Mouse (Mus musculus) liver, postnatal 0 days (tissue): ENCODE measurements around the gene Slc35f6. TPM values are rescaled to one million over a fixed set of nuclear protein-coding genes. Genes with fewer than 3 reads are reported as not detected.

Source experiments
- ATAC-seq: fragments of 200-750 bp; cut with Nextera tagmentation; 2 replicates; pipeline ENCODE4 v1.8.0; 2017; ENCODE audit warnings: mild to moderate bottlenecking, moderate library complexity
- DNase-seq: peaks from one replicate; pipeline ENCODE4 v3.0.0-alpha.2; 2016
- H3K27ac ChIP-seq: fragments of 300-500 bp; sonication (generic); 2 replicates; pipeline ENCODE4 v1.5.1; 2014; ENCODE audit warnings: antibody characterized with exemption, moderate library complexity, mild to moderate bottlenecking, low read depth
- H3K27me3 ChIP-seq: fragments of 300-500 bp; sonication (generic); 2 replicates; pipeline ENCODE4 v1.6.1; 2014; ENCODE audit warnings: low read length, control low read depth, mixed read lengths; ENCODE audit not compliant: insufficient read depth
- H3K36me3 ChIP-seq: fragments of 300-500 bp; sonication (generic); replicated peaks from 2 replicates; pipeline ENCODE4 v1.6.1; 2014; ENCODE audit warnings: mild to moderate bottlenecking, control low read depth, low read length, moderate library complexity, mixed read lengths; ENCODE audit not compliant: insufficient read depth
- H3K4me1 ChIP-seq: fragments of 300-500 bp; sonication (generic); 2 replicates; pipeline ENCODE4 v1.6.1; 2014; ENCODE audit warnings: antibody characterized with exemption, mild to moderate bottlenecking, control low read depth; ENCODE audit not compliant: insufficient read depth
- H3K4me2 ChIP-seq: fragments of 300-500 bp; sonication (generic); 2 replicates; pipeline ENCODE4 v1.6.1; 2014; ENCODE audit warnings: low read depth, mild to moderate bottlenecking, low read length, moderate library complexity, mixed read lengths
- H3K4me3 ChIP-seq: fragments of 300-500 bp; sonication (generic); 2 replicates; pipeline ENCODE4 v1.5.1; 2014; ENCODE audit warnings: low read depth, low read length
- H3K9ac ChIP-seq: fragments of 300-500 bp; sonication (generic); replicated peaks from 2 replicates; pipeline ENCODE4 v1.6.1; 2014; ENCODE audit warnings: mild to moderate bottlenecking, moderate library complexity
- H3K9me3 ChIP-seq: fragments of 300-500 bp; sonication (generic); 2 replicates; pipeline ENCODE4 v1.6.1; 2016; ENCODE audit warnings: mild to moderate bottlenecking, control low read depth, low read length, mixed read lengths
- CTCF ChIP-seq: sonication (generic); IDR thresholded peaks from 2 replicates; pipeline ENCODE4 v1.5.1; 2016; ENCODE audit warnings: antibody characterized with exemption, low read depth
- EP300 ChIP-seq: IDR thresholded peaks from 2 replicates; pipeline ENCODE4 v1.6.1; 2016; ENCODE audit warnings: antibody characterized with exemption, low read depth, mild to moderate bottlenecking
- WGBS: fragments of 180-500 bp; shearing (Covaris S2); extraction: QIAGEN DNeasy Blood & Tissue Kit; methylation state at CpG from one replicate; pipeline ENCODE4 v1.1.7; 2014; ENCODE audit not compliant: insufficient replicate concordance; 5-methylcytosine and 5-hydroxymethylcytosine counted together
- polyA plus RNA-seq: library from polyadenylated mRNA; unstranded; fragments of >200 nt; fragmentation: Nextera tagmentation; extraction: Ambion mirVana; gene quantifications from 2 replicates; pipeline ENCODE4 v1.2.1, GENCODE M21; 2015

Slc35f6 gene
- polyA plus RNA-seq, 1 experiment from 2014 or later: 13.8 TPM

DNA sequence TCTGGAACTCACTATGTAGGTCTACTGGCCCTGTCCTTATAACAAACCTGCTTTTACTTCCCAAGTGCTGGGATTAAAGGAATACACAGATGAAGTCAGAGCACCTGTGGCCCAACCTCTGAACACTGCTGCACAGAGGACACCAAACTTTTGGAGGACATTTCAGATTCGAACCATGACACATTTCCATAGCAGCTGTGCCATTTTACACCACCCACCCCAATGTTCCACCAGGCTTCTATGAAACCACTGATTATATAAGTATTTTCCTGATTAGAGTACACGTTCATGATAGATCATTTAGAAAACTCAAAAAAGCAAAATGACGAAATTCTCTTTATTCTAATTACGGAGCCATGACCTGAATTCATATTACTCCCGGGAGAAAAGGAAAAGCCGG, 18.2 kb downstream of the Slc35f6 start:
- ATAC-seq (no peak), DNase-seq (no peak)
- peak overlapping the region; percentile 91 for H3K27ac ChIP-seq
- H3K9ac ChIP-seq: peak overlapping the region; percentile 96
- peaks cover 20% of the 10 kb centered on the region for H3K36me3 ChIP-seq
- no peak for TF ChIP-seq CTCF
- TF ChIP-seq EP300: no peak
- 23% methylated on average over 6 of the region's 6 CpGs for WGBS
- H3K27me3 ChIP-seq: no peaks in the 10 kb centered on the region
- H3K9me3 ChIP-seq: no peaks in the 10 kb centered on the region
- H3K4me3 ChIP-seq: peak overlapping the region; percentile 94
- peaks cover 22% of the 10 kb centered on the region for H3K4me1 ChIP-seq
- H3K4me2 ChIP-seq: peak overlapping the region; percentile 68

DNA sequence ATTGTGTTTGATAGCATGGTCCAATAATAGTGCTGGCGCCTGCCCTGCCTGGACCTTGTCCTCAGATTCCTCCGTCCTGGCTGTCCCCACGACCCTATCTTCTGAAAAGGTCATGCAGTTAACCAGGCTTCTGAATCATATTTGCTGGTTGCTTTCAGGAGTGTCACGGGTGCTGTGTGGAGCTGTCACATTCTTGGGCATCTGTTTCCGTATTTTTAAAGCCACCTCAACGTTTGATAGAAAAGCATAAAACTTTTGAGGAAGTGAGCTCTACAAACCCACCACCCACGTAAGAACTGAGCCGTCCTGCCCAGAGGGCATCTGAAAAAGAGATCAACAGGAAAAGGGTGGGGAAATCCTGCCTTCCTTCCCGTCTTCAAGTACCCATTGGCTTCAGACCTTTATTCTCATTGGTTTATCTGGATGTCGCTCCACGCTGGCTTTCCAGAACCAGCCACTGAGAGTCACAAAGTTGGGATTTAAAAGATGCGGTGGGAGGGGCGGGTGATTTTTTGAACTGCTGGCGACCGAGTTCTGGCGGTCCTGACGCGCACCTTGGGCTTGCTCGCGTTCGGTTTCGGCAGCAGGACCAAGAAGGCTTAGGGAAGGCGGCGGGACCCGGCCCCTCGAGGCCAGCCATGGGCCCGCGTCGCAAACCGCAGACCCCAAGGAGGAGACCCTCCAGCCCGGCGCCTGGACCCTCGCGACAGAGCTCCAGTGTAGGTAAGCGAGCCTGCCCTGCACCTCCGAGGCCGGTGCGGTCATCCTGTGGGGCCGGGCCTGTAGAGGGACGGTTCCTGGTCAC, 18.9 kb downstream of the Slc35f6 start, which contains the start of gene Cenpa:
Cenpa (plus strand) TSS at position 387 of the 805 bp plus-strand sequence.
- Histone ChIP-seq H3K4me3 (peak within 1 kb of the TSS; percentile 94), H3K4me1 (peaks cover 22% of the 10 kb centered on the region), H3K4me2 (peak within 1 kb of the TSS; percentile 68), H3K9ac (peak within 1 kb of the TSS; percentile 96), H3K27me3 (no peaks in the 10 kb centered on the region), H3K9me3 (no peaks in the 10 kb centered on the region), H3K36me3 (peaks cover 26% of the 10 kb centered on the region), H3K27ac (peak within 1 kb of the TSS; percentile 95)
- TF ChIP-seq CTCF (no peak), EP300 (peak; percentile 70)
- under 1% methylated on average over 40 of the region's 40 CpGs for WGBS
- DNase-seq (peak; percentile 91), ATAC-seq (peak; percentile 93)

- WGBS: under 1% methylated on average over 13 of the region's 13 CpGs
- peaks cover 22% of the 10 kb centered on the region for H3K4me1 ChIP-seq
- ATAC-seq: no peak
Observed at GRCm38 (mm10) chr5:30667215-30667614, 19.5 kb downstream of the Slc35f6 start.

GRCm38 (mm10) chr5:30667686-30668085, 20.0 kb downstream of the Slc35f6 start:
- WGBS: 2% methylated on average over 3 of the region's 3 CpGs
- ATAC-seq (no peak), DNase-seq (no peak)
- Histone ChIP-seq H3K36me3 (peaks cover 37% of the 10 kb centered on the region), H3K9ac (peak overlapping the region; percentile 96), H3K4me1 (peaks cover 22% of the 10 kb centered on the region), H3K4me2 (peak overlapping the region; percentile 68), H3K27ac (peak overlapping the region; percentile 95), H3K9me3 (no peaks in the 10 kb centered on the region), H3K27me3 (no peaks in the 10 kb centered on the region), H3K4me3 (peak overlapping the region; percentile 94)
- TF ChIP-seq CTCF: no peak
- no peak for TF ChIP-seq EP300

More at GRCm38 (mm10) chr5:30667215-30667614, 19.5 kb downstream of the Slc35f6 start:
- Histone ChIP-seq H3K4me2 (peak overlapping the region; percentile 68), H3K27ac (peak overlapping the region; percentile 95), H3K9ac (peak overlapping the region; percentile 96), H3K27me3 (no peaks in the 10 kb centered on the region), H3K4me3 (peak overlapping the region; percentile 94), H3K9me3 (no peaks in the 10 kb centered on the region), H3K36me3 (peaks cover 32% of the 10 kb centered on the region)
- TF ChIP-seq EP300: no peak
- no peak for TF ChIP-seq CTCF
- no peak for DNase-seq

DNA sequence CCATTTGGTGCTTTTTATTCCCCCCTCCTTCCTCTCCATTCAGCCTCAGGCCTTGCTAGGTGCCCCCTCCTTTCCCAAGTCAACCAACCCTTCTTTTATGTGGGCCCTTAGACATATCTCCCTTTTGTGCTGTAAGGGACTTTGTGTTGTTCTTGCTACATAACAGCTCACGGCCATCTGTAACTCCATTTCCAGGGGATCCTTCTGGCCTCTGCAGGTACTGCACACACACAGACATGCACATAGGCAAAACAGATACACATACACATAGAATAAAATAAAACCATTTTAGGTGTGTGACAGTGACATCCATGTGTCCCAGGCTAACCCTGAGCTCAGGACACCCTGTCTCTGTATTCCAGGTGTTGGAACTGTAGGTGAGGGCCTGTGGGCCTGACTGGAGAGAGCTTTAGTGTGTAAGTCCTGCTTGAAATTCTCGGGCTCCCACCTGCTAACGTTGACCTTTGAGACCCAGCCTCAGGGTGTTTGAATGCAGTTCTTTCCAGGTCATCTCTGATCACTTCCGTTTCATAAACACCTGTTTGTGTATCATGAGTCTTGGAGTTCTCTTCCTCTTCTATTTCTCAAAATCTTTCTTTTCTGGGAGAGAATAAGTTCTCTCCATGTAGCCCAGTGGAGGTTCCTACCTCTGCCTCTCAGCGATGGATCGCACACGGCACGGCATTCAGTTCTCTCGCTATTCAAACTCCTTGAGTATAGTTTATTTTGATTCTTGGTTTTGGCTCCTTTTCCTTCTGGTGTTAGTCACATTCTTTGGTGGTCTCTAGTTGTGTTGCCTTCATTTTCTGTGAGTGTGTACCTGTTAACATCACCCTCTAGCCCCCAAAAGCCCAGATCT, 21.1 kb downstream of the Slc35f6 start:
- H3K4me3 ChIP-seq: peak overlapping the region; percentile 94
- peaks cover 48% of the 10 kb centered on the region for H3K36me3 ChIP-seq
- H3K9ac ChIP-seq: peak overlapping the region; percentile 41
- H3K4me2 ChIP-seq: peak overlapping the region; percentile 68
- H3K9me3 ChIP-seq: no peaks in the 10 kb centered on the region
- ATAC-seq: no peak
- H3K27ac ChIP-seq: no peak overlapping the region; the same call in 1 of the 2 replicates
- no peaks in the 10 kb centered on the region for H3K27me3 ChIP-seq
- TF ChIP-seq EP300 (no peak), CTCF (peak; percentile 23; the same call in 1 of the 2 replicates)
- no peak for DNase-seq
- H3K4me1 ChIP-seq: peaks cover 22% of the 10 kb centered on the region
- 85% methylated on average over 9 of the region's 9 CpGs for WGBS

GRCm38 (mm10) chr5:30669496-30669830, 21.7 kb downstream of the Slc35f6 start:
- Histone ChIP-seq H3K27ac (no peak overlapping the region), H3K4me2 (peak overlapping the region; percentile 68), H3K9me3 (no peaks in the 10 kb centered on the region), H3K4me3 (peak overlapping the region; percentile 94; the same call in 1 of the 2 replicates), H3K9ac (no peak overlapping the region), H3K27me3 (no peaks in the 10 kb centered on the region), H3K36me3 (peaks cover 54% of the 10 kb centered on the region), H3K4me1 (peaks cover 22% of the 10 kb centered on the region)
- 57% methylated on average over 3 of the region's 3 CpGs for WGBS
- TF ChIP-seq CTCF: no peak
- no peak for TF ChIP-seq EP300
- ATAC-seq (no peak), DNase-seq (no peak)
